In genomic region chr7:134471286-134471685, GRCm38 (mm10) we compare ENCODE assay signal across 10 mouse cellular contexts.
DNase-seq lines count a peak whose midpoint lies in the region; ATAC-seq and TF ChIP-seq lines count a peak whose summit lies in the region.
"Had no signal": no experiment of that assay in that cellular context is flagged by ENCODE, and none has a peak within 500 bp of the region (broad histone marks: within the 10 kb centered on the region; RNA-seq: fewer than 3 reads in every experiment).

No protein-coding gene starts in this region.

- H3K9ac ChIP-seq in liver, postnatal 0 days (replicated peaks) = no peak overlapping the region
- H3K9ac ChIP-seq: embryonic facial prominence, embryonic 15.5 days had no signal

- H3K4me1 ChIP-seq in cortical plate, adult 2 months (ENCODE audit: control insufficient read depth, insufficient read depth, low read length) = no peaks in the 10 kb centered on the region
- no peaks in the 10 kb centered on the region for H3K4me1 ChIP-seq in liver, postnatal 0 days (ENCODE audit: insufficient read depth)
- H3K4me1 ChIP-seq: embryonic facial prominence, embryonic 15.5 days had no signal

- intact Hi-C loops in left cerebral cortex, postnatal 4 days (cut with DNase I) = no loop called here

- H3K27me3 ChIP-seq in liver, postnatal 0 days (ENCODE audit: insufficient read depth, low read length) = no peaks in the 10 kb centered on the region
- H3K27me3 ChIP-seq: embryonic facial prominence, embryonic 15.5 days had no signal

- no peak for ATAC-seq in liver, postnatal 0 days

- no peak overlapping the region for H3K4me3 ChIP-seq in cortical plate, adult 2 months (ENCODE audit: insufficient read depth, low read length)
- no peak overlapping the region for H3K4me3 ChIP-seq in liver, postnatal 0 days (ENCODE audit: low read depth, low read length)
- H3K4me3 ChIP-seq: embryonic facial prominence, embryonic 15.5 days; myocyte had no signal

- WGBS in liver, postnatal 0 days (ENCODE audit: insufficient replicate concordance) = 19% methylated on average over 2 of the region's 2 CpGs

- DNase-seq in cerebellum, postnatal 10 days = peak; percentile 67
- DNase-seq in cerebellum, adult 11-12 months = no peak
- peak; percentile 55 for DNase-seq in left cerebral cortex, postnatal 4 days
- no peak for DNase-seq in left cerebral cortex, adult 11 months (ENCODE audit: low spot score)
- DNase-seq in liver, postnatal 0 days = peak; percentile 38
- no peak for DNase-seq in frontal cortex, postnatal 25 days (ENCODE audit: low spot score in 2 of 2)
- no peak for DNase-seq in MN1 (ENCODE audit: low spot score)

- no peaks in the 10 kb centered on the region for H3K36me3 ChIP-seq in liver, postnatal 0 days (replicated peaks; ENCODE audit: insufficient read depth, low read length)
- H3K36me3 ChIP-seq: embryonic facial prominence, embryonic 15.5 days had no signal

- no peak overlapping the region for H3K27ac ChIP-seq in cortical plate, adult 2 months (ENCODE audit: insufficient read depth, low read length)
- H3K27ac ChIP-seq in liver, postnatal 0 days (ENCODE audit: low read depth) = no peak overlapping the region
- H3K27ac ChIP-seq: embryonic facial prominence, embryonic 15.5 days had no signal

- no peak for TF ChIP-seq EP300 in liver, postnatal 0 days (IDR thresholded peaks at IDR 0.05; ENCODE audit: low read depth)

- peak; percentile 34; the same call in 1 of the 2 replicates for TF ChIP-seq CTCF in cortical plate, adult 2 months (IDR thresholded peaks at IDR 0.05; ENCODE audit: extremely low read depth, insufficient read depth, low read length)
- peak; percentile 61 for TF ChIP-seq CTCF in liver, postnatal 0 days (IDR thresholded peaks at IDR 0.05; ENCODE audit: low read depth)

- no peak for TF ChIP-seq POLR2A in cortical plate, adult 2 months (IDR thresholded peaks at IDR 0.05; ENCODE audit: extremely low read depth, insufficient read depth, low read length)

- H3K4me2 ChIP-seq in liver, postnatal 0 days (ENCODE audit: low read depth, low read length) = no peak overlapping the region
- H3K4me2 ChIP-seq: embryonic facial prominence, embryonic 15.5 days had no signal

- H3K9me3 ChIP-seq in liver, postnatal 0 days (ENCODE audit: low read length) = no peaks in the 10 kb centered on the region
- H3K9me3 ChIP-seq: embryonic facial prominence, embryonic 15.5 days had no signal

Comparison
In these comparisons a context has a peak if more than half of its experiments do, and no peak if none do; other contexts are left out.
1. DNase-seq: peak in cerebellum, postnatal 10 days (2 of 2), left cerebral cortex, postnatal 4 days (single experiment) and liver, postnatal 0 days (single experiment); none in cerebellum, adult 11-12 months (single experiment), left cerebral cortex, adult 11 months (single experiment), frontal cortex, postnatal 25 days (0 of 2) and MN1 (single experiment).